Comparison of ENCODE assay signal across 8 mouse cellular contexts in the genomic region with DNA sequence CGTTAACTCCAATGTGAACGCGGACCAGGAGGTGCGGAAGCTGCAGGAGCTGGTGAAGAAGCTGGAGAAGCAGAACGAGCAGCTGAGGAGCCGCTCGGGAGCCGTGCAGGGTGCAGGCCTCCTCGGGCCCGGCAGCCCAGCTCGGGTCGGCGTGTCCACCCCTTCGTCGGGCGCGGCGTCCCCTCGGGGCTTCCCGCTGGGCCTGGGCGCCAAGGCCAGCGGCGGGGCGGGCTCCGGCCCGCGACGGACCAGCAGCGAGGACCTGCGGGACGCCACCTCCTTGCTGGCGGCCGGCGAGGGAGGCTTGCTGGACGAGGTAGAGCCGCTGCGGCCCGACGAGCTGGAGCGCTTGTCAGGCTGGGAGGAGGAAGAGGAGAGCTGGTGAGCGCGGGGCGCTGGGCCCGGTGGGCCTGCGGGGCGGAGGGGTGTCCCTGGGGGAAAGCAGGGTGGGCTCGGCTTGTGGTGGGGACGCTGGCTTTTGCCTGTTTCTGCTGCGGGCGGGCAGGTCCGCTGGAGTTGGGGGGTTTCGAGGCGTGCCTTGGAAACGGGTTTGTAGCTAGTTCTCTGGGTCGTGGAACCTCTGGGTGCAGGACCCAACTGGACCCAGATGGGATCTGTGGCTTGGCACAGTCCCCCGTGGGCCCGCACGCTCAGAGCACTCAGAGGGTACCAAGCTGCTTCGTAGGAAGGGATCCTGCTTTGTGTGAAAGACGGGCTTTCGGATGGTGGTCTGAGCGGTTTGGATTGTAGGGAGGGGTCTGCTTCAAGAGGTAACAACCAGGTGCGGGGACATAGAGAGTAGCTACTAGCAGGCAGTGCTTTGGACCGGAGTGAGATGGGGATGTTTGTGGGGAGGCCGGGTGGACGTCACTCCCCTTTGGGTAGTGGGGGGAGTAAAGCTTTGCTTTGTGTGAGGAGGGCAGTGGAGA. TPM values are rescaled to one million over a fixed set of nuclear protein-coding genes. Genes with fewer than 3 reads are reported as not detected.
A peak's percentile ranks its signal among the peaks of the same experiment; 100 is the strongest.
DNase-seq lines count a peak whose midpoint lies in the region; ATAC-seq and TF ChIP-seq lines count a peak whose summit lies in the region.

No protein-coding gene starts in this region.

- H3K4me1 ChIP-seq in G1E (ENCODE audit: insufficient read depth, low read depth, low read length) = peaks cover 45% of the 10 kb centered on the region
- H3K4me1 ChIP-seq in embryonic facial prominence, embryonic 12.5 days = peaks cover 25% of the 10 kb centered on the region
- peaks cover 41% of the 10 kb centered on the region for H3K4me1 ChIP-seq in heart, embryonic 16.5 days (ENCODE audit: control insufficient read depth, insufficient read depth, low read length)
- H3K4me1 ChIP-seq in midbrain, embryonic 12.5 days = peaks cover 26% of the 10 kb centered on the region
- H3K4me1 ChIP-seq in stomach, embryonic 15.5 days = peaks cover 16% of the 10 kb centered on the region

- peak overlapping the region; percentile 97 for H3K4me3 ChIP-seq in G1E (ENCODE audit: low read depth, low read length)
- H3K4me3 ChIP-seq in embryonic facial prominence, embryonic 12.5 days = peak overlapping the region; percentile 97
- H3K4me3 ChIP-seq in heart, embryonic 16.5 days (ENCODE audit: low read length) = peak overlapping the region; percentile 76
- H3K4me3 ChIP-seq in midbrain, embryonic 12.5 days = peak overlapping the region; percentile 99
- H3K4me3 ChIP-seq in stomach, embryonic 15.5 days (replicated peaks) = peak overlapping the region; percentile 97

- 0 out of 2 replicates have a peak, but pooled peaks cover 2% of the 10 kb centered on the region for H3K27me3 ChIP-seq in G1E (ENCODE audit: insufficient read depth, low read length)
- no peaks in the 10 kb centered on the region for H3K27me3 ChIP-seq in embryonic facial prominence, embryonic 12.5 days
- H3K27me3 ChIP-seq in heart, embryonic 16.5 days (ENCODE audit: control insufficient read depth, insufficient read depth, low read length) = no peaks in the 10 kb centered on the region
- no peaks in the 10 kb centered on the region for H3K27me3 ChIP-seq in midbrain, embryonic 12.5 days
- H3K27me3 ChIP-seq in stomach, embryonic 15.5 days (replicated peaks) = no peaks in the 10 kb centered on the region

- peaks cover 4% of the 10 kb centered on the region for H3K36me3 ChIP-seq in G1E (replicated peaks)
- H3K36me3 ChIP-seq in embryonic facial prominence, embryonic 12.5 days = no peaks in the 10 kb centered on the region
- no peaks in the 10 kb centered on the region for H3K36me3 ChIP-seq in heart, embryonic 16.5 days (ENCODE audit: control insufficient read depth, insufficient read depth)
- no peaks in the 10 kb centered on the region for H3K36me3 ChIP-seq in midbrain, embryonic 12.5 days
- no peaks in the 10 kb centered on the region for H3K36me3 ChIP-seq in stomach, embryonic 15.5 days

- intact Hi-C loops in left cerebral cortex, postnatal 14 days (cut with DNase I) = no loop called here

- no peak for TF ChIP-seq CTCF in G1E (IDR thresholded peaks at IDR 0.05; ENCODE audit: low read depth, low read length)

- peak; percentile 67 for DNase-seq in gastrocnemius, postnatal 10 days
- DNase-seq in gastrocnemius, postnatal 25 days = no peak
- DNase-seq in G1E (ENCODE audit: low spot score) = peak; percentile 48
- DNase-seq in left cerebral cortex, postnatal 14 days (ENCODE audit: low spot score in 2 of 2) = peak; percentile 18 to 25

- H3K4me2 ChIP-seq in embryonic facial prominence, embryonic 12.5 days (replicated peaks) = peak overlapping the region; percentile 60
- peak overlapping the region; percentile 71 for H3K4me2 ChIP-seq in heart, embryonic 16.5 days (ENCODE audit: low read depth, low read length)
- peak overlapping the region; percentile 64 for H3K4me2 ChIP-seq in midbrain, embryonic 12.5 days (replicated peaks)
- peak overlapping the region; percentile 61 for H3K4me2 ChIP-seq in stomach, embryonic 15.5 days

- H3K27ac ChIP-seq in embryonic facial prominence, embryonic 12.5 days = peak overlapping the region; percentile 99
- H3K27ac ChIP-seq in heart, embryonic 16.5 days (ENCODE audit: low read length) = peak overlapping the region; percentile 98
- peak overlapping the region; percentile 98 for H3K27ac ChIP-seq in midbrain, embryonic 12.5 days (replicated peaks)
- H3K27ac ChIP-seq in stomach, embryonic 15.5 days = peak overlapping the region; percentile 99

- under 1% methylated on average over 65 of the region's 66 CpGs for WGBS in embryonic facial prominence, embryonic 12.5 days
- WGBS in heart, embryonic 16.5 days = under 1% methylated on average over 66 of the region's 66 CpGs
- whole genome bisulfite sequencing in midbrain, embryonic 12.5 days = under 1% methylated on average over 62 of the region's 66 CpGs
- 0% methylated on average over 64 of the region's 66 CpGs for WGBS in stomach, embryonic 15.5 days

- no peaks in the 10 kb centered on the region for H3K9me3 ChIP-seq in G1E (replicated peaks)
- H3K9me3 ChIP-seq in embryonic facial prominence, embryonic 12.5 days = no peaks in the 10 kb centered on the region
- H3K9me3 ChIP-seq in heart, embryonic 16.5 days (replicated peaks; ENCODE audit: control insufficient read depth, low read length) = no peaks in the 10 kb centered on the region
- no peaks in the 10 kb centered on the region for H3K9me3 ChIP-seq in midbrain, embryonic 12.5 days
- H3K9me3 ChIP-seq in stomach, embryonic 15.5 days = no peaks in the 10 kb centered on the region

- no peak for ATAC-seq in G1E (ENCODE audit: extremely low read depth, insufficient number of reproducible peaks, low FRiP score, poor library complexity, severe bottlenecking)
- peak; percentile 56 for ATAC-seq in embryonic facial prominence, embryonic 12.5 days (ENCODE audit: insufficient number of reproducible peaks, insufficient read depth, low FRiP score, low TSS enrichment)
- peak; percentile 18 for ATAC-seq in heart, embryonic 16.5 days (replicated peaks; ENCODE audit: extremely low read depth, insufficient read depth, low FRiP score)
- ATAC-seq in midbrain, embryonic 12.5 days (ENCODE audit: low FRiP score, low read depth) = peak; percentile 58
- ATAC-seq in stomach, embryonic 15.5 days (ENCODE audit: insufficient read depth, low FRiP score, low read depth) = peak; percentile 28

- peak overlapping the region; percentile 99 for H3K9ac ChIP-seq in embryonic facial prominence, embryonic 12.5 days
- H3K9ac ChIP-seq in heart, embryonic 16.5 days (ENCODE audit: low read length) = peak overlapping the region; percentile 99
- peak overlapping the region; percentile 98 for H3K9ac ChIP-seq in midbrain, embryonic 12.5 days (replicated peaks)
- peak overlapping the region; percentile 99 for H3K9ac ChIP-seq in stomach, embryonic 15.5 days

RNA-seq across cellular contexts. Expression of a gene that starts 0.8 kb away (rescaled TPM):
- total RNA-seq in gastrocnemius, postnatal 10 days (2021) = 10 to 100 TPM; 80.4 to 87.9 TPM
- 100 to 1,000 TPM in 1 of 2 experiments, 10 to 100 TPM in 1; 96.4 to 101 TPM for total RNA-seq in gastrocnemius, postnatal 25 days (2021)
- total RNA-seq in G1E (2014; fragmentation: Nextera tagmentation) (42.4 and 66.4 TPM in 2 replicates), G1E (2017) (26.2 and 30.4 TPM in 2 replicates)
- 7.7 and 9.2 TPM in 2 replicates for polyA plus RNA-seq in G1E (2012)
- polyA plus RNA-seq in embryonic facial prominence, embryonic 12.5 days (2016; fragmentation: Nextera tagmentation; extraction: Ambion mirVana) = 24.3 and 25.6 TPM in 2 replicates
- 22.6 and 24.0 TPM in 2 replicates for polyA plus RNA-seq in heart, embryonic 16.5 days (2015; fragmentation: Nextera tagmentation; extraction: Ambion mirVana)
- 10 to 100 TPM; 27.6 to 30.7 TPM for total RNA-seq in left cerebral cortex, postnatal 14 days (2021)
- polyA plus RNA-seq in midbrain, embryonic 12.5 days (2016; fragmentation: Nextera tagmentation; extraction: Ambion mirVana) = 27.0 and 30.4 TPM in 2 replicates
- polyA plus RNA-seq in stomach, embryonic 15.5 days (2015; fragmentation: Nextera tagmentation; extraction: Ambion mirVana) = 15.2 and 16.2 TPM in 2 replicates

RNA-seq across cellular contexts. Expression of a gene that starts 46.6 kb away (rescaled TPM):
- total RNA-seq in gastrocnemius, postnatal 10 days (2021) = 1 to 10 TPM; 2.3 to 4.3 TPM
- 1 to 10 TPM; 1.8 to 1.9 TPM for total RNA-seq in gastrocnemius, postnatal 25 days (2021)
- 45.3 and 45.7 TPM in 2 replicates for total RNA-seq in G1E (2014; fragmentation: Nextera tagmentation)
- 77.1 and 91.6 TPM in 2 replicates for total RNA-seq in G1E (2017)
- polyA plus RNA-seq in G1E (2012) = 2.4 and 2.9 TPM in 2 replicates
- polyA plus RNA-seq in embryonic facial prominence, embryonic 12.5 days (2016; fragmentation: Nextera tagmentation; extraction: Ambion mirVana) = 3.3 and 5.2 TPM in 2 replicates
- 17.9 and 23.0 TPM in 2 replicates for polyA plus RNA-seq in heart, embryonic 16.5 days (2015; fragmentation: Nextera tagmentation; extraction: Ambion mirVana)
- 1 to 10 TPM; 5.6 to 7.3 TPM for total RNA-seq in left cerebral cortex, postnatal 14 days (2021)
- polyA plus RNA-seq in midbrain, embryonic 12.5 days (2016; fragmentation: Nextera tagmentation; extraction: Ambion mirVana) = 4.6 and 5.2 TPM in 2 replicates
- polyA plus RNA-seq in stomach, embryonic 15.5 days (2015; fragmentation: Nextera tagmentation; extraction: Ambion mirVana) = 9.9 and 10.8 TPM in 2 replicates

RNA-seq across cellular contexts. Expression of a gene that starts 59.6 kb away (rescaled TPM):
- not detected for total RNA-seq in gastrocnemius, postnatal 10 days (2021)
- total RNA-seq in gastrocnemius, postnatal 25 days (2021) = not detected
- total RNA-seq in G1E (2014; fragmentation: Nextera tagmentation) = not detected in 2 replicates
- not detected in 2 replicates for total RNA-seq in G1E (2017)
- polyA plus RNA-seq in G1E (2012) = not detected in 2 replicates
- polyA plus RNA-seq in embryonic facial prominence, embryonic 12.5 days (2016; fragmentation: Nextera tagmentation; extraction: Ambion mirVana) = not detected in 2 replicates
- polyA plus RNA-seq in heart, embryonic 16.5 days (2015; fragmentation: Nextera tagmentation; extraction: Ambion mirVana) = not detected in 2 replicates
- total RNA-seq in left cerebral cortex, postnatal 14 days (2021) = not detected
- not detected in 2 replicates for polyA plus RNA-seq in midbrain, embryonic 12.5 days (2016; fragmentation: Nextera tagmentation; extraction: Ambion mirVana)
- not detected in 2 replicates for polyA plus RNA-seq in stomach, embryonic 15.5 days (2015; fragmentation: Nextera tagmentation; extraction: Ambion mirVana)
